ENCODE assay signal across 22 mouse cellular contexts in the genomic region with DNA sequence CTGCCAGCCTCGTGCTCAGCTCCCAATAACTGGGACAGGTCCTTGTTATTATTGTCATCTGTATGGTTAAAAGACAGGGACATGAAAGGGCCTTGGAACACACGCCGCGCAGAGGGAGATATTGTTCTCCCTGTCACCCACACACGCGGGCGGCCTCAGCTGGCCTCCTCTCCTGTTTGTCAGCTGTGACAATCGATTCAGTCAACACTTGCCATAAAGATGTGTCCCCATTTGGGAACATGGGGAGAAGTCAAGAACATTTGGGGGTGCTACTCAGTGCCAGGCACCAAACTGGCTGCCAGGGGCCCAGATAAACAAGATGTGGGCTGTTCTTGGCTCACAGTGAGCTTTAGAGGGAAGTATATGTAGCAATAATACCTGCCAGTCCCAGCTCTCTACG. TPM values are rescaled to one million over a fixed set of nuclear protein-coding genes. Genes with fewer than 3 reads are reported as not detected.
DNase-seq lines count a peak whose midpoint lies in the region; ATAC-seq and TF ChIP-seq lines count a peak whose summit lies in the region.
"Had no signal": no experiment of that assay in that cellular context is flagged by ENCODE, and none has a peak within 500 bp of the region (broad histone marks: within the 10 kb centered on the region; RNA-seq: fewer than 3 reads in every experiment).

No protein-coding gene starts in this region.

- H3K4me1 ChIP-seq in midbrain, embryonic 11.5 days (ENCODE audit: control insufficient read depth, insufficient read depth, low read length) = no peaks in the 10 kb centered on the region
- H3K4me1 ChIP-seq in midbrain, embryonic 15.5 days = no peaks in the 10 kb centered on the region
- H3K4me1 ChIP-seq in forebrain, embryonic 10.5 days = no peaks in the 10 kb centered on the region
- H3K4me1 ChIP-seq: embryonic facial prominence, embryonic 15.5 days; hindbrain, embryonic 13.5 days had no signal

- no peak overlapping the region for H3K4me3 ChIP-seq in gastrocnemius, adult 2 months
- H3K4me3 ChIP-seq in midbrain, embryonic 11.5 days (ENCODE audit: low read depth, low read length) = no peak overlapping the region
- H3K4me3 ChIP-seq in midbrain, embryonic 15.5 days = no peak overlapping the region
- H3K4me3 ChIP-seq in layer of hippocampus, adult 2 months = no peak overlapping the region
- no peak overlapping the region for H3K4me3 ChIP-seq in forebrain, embryonic 10.5 days
- H3K4me3 ChIP-seq: embryonic facial prominence, embryonic 15.5 days; hindbrain, embryonic 13.5 days; neural tube, embryonic 15.5 days had no signal

- no peaks in the 10 kb centered on the region for H3K36me3 ChIP-seq in midbrain, embryonic 11.5 days (ENCODE audit: control insufficient read depth, insufficient read depth, low read length)
- H3K36me3 ChIP-seq in midbrain, embryonic 15.5 days (replicated peaks) = no peaks in the 10 kb centered on the region; the same call in 1 of the 2 replicates
- H3K36me3 ChIP-seq in forebrain, embryonic 10.5 days (replicated peaks) = no peaks in the 10 kb centered on the region
- H3K36me3 ChIP-seq: embryonic facial prominence, embryonic 15.5 days; hindbrain, embryonic 13.5 days had no signal

- H3K4me2 ChIP-seq in midbrain, embryonic 11.5 days = no peak overlapping the region
- H3K4me2 ChIP-seq in midbrain, embryonic 15.5 days = no peak overlapping the region
- H3K4me2 ChIP-seq: embryonic facial prominence, embryonic 15.5 days; hindbrain, embryonic 13.5 days; neural tube, embryonic 15.5 days had no signal

- WGBS in midbrain, embryonic 11.5 days = 91% methylated on average over 9 of the region's 9 CpGs
- WGBS in midbrain, embryonic 15.5 days = 87% methylated on average over 9 of the region's 9 CpGs
- WGBS in forebrain, embryonic 10.5 days = 92% methylated on average over 9 of the region's 9 CpGs

- peak; percentile 12 for DNase-seq in gastrocnemius, adult 2 months
- no peak for DNase-seq in gastrocnemius, postnatal 25 days
- DNase-seq in midbrain, embryonic 11.5 days (ENCODE audit: low spot score, missing footprints) = peak; percentile 69
- peak; percentile 79 to 84 for DNase-seq in layer of hippocampus, adult 2 months (ENCODE audit: low spot score in 2 of 2)
- peak; percentile 79 to 82 for DNase-seq in layer of hippocampus, postnatal 36 days
- no peak for DNase-seq in urinary bladder, postnatal 4 days (ENCODE audit: low spot score in 2 of 2)
- no peak for DNase-seq in forebrain, embryonic 10.5 days (ENCODE audit: extremely low spot score, low spot score)
- DNase-seq: adrenal gland, postnatal 36 days; cerebellum, adult 18-20 months; heart, postnatal 36 days; kidney, adult 18-20 months; kidney, postnatal 4 days; right cerebral cortex, postnatal 14 days; thymus, postnatal 25 days had no signal

- no peak overlapping the region for H3K9ac ChIP-seq in midbrain, embryonic 11.5 days (ENCODE audit: low read length)
- H3K9ac ChIP-seq in midbrain, embryonic 15.5 days = no peak overlapping the region
- H3K9ac ChIP-seq: embryonic facial prominence, embryonic 15.5 days; hindbrain, embryonic 13.5 days; neural tube, embryonic 15.5 days had no signal

- no peak overlapping the region for H3K27ac ChIP-seq in gastrocnemius, adult 2 months
- no peak overlapping the region for H3K27ac ChIP-seq in midbrain, embryonic 11.5 days (ENCODE audit: low read depth, low read length)
- no peak overlapping the region for H3K27ac ChIP-seq in midbrain, embryonic 15.5 days
- peak overlapping the region; percentile 92 for H3K27ac ChIP-seq in layer of hippocampus, adult 2 months
- no peak overlapping the region for H3K27ac ChIP-seq in forebrain, embryonic 10.5 days
- H3K27ac ChIP-seq: embryonic facial prominence, embryonic 15.5 days; hindbrain, embryonic 13.5 days; macrophage; neural tube, embryonic 15.5 days had no signal

- TF ChIP-seq CTCF in gastrocnemius, adult 2 months (IDR thresholded peaks at IDR 0.05) = no peak
- no peak for TF ChIP-seq CTCF in layer of hippocampus, adult 2 months (conservative IDR thresholded peaks at IDR 0.05)

- intact Hi-C loops in gastrocnemius, adult 2 months (cut with DNase I) = loop anchor here (10.0 kb wide), 1 partner anchor 95 kb away; no protein-coding TSS in a partner anchor

- H3K27me3 ChIP-seq in midbrain, embryonic 11.5 days (ENCODE audit: control insufficient read depth, insufficient read depth, low read length) = no peaks in the 10 kb centered on the region
- no peaks in the 10 kb centered on the region for H3K27me3 ChIP-seq in midbrain, embryonic 15.5 days (replicated peaks)
- H3K27me3 ChIP-seq in forebrain, embryonic 10.5 days (ENCODE audit: poor library complexity, severe bottlenecking) = no peaks in the 10 kb centered on the region
- H3K27me3 ChIP-seq: embryonic facial prominence, embryonic 15.5 days; hindbrain, embryonic 13.5 days; neural tube, embryonic 15.5 days had no signal

- no peaks in the 10 kb centered on the region for H3K9me3 ChIP-seq in midbrain, embryonic 11.5 days (ENCODE audit: control insufficient read depth, low read length)
- no peaks in the 10 kb centered on the region for H3K9me3 ChIP-seq in midbrain, embryonic 15.5 days
- H3K9me3 ChIP-seq in forebrain, embryonic 10.5 days = no peaks in the 10 kb centered on the region
- H3K9me3 ChIP-seq: embryonic facial prominence, embryonic 15.5 days; hindbrain, embryonic 13.5 days; neural tube, embryonic 15.5 days had no signal

- no peak for ATAC-seq in midbrain, embryonic 11.5 days (ENCODE audit: low FRiP score)
- ATAC-seq in midbrain, embryonic 15.5 days (replicated peaks) = no peak
- ATAC-seq: forebrain, embryonic 16.5 days; lung, postnatal 0 days; Patski had no signal

RNA-seq across cellular contexts. Expression of gene Fam83d, which starts 18.5 kb away (rescaled TPM):
- total RNA-seq in gastrocnemius, adult 2 months (2021) = 1 to 10 TPM in 1 of 2 experiments, under 1 TPM in 1; 0.95 to 1.4 TPM
- 1 to 10 TPM; 1.2 to 2.3 TPM for total RNA-seq in gastrocnemius, postnatal 25 days (2021)
- 48.5 and 48.8 TPM in 2 replicates for polyA plus RNA-seq in midbrain, embryonic 11.5 days (2014; fragmentation: Nextera tagmentation; extraction: Ambion mirVana)
- polyA plus RNA-seq in midbrain, embryonic 15.5 days (2015; fragmentation: Nextera tagmentation; extraction: Ambion mirVana) = 6.0 and 7.3 TPM in 2 replicates
- 1 to 10 TPM; 4.7 to 6.0 TPM for total RNA-seq in layer of hippocampus, adult 2 months (2021)
- total RNA-seq in layer of hippocampus, postnatal 36 days (2021) = 1 to 10 TPM; 4.4 to 5.4 TPM
- polyA plus RNA-seq in forebrain, embryonic 10.5 days (2016; fragmentation: Nextera tagmentation; extraction: Ambion mirVana) = 49.1 and 49.8 TPM in 2 replicates

RNA-seq across cellular contexts. Expression of gene Dhx35, which starts 45.2 kb away (rescaled TPM):
- total RNA-seq in gastrocnemius, adult 2 months (2021) = 10 to 100 TPM; 10.4 to 11.4 TPM
- 1 to 10 TPM; 7.9 to 8.0 TPM for total RNA-seq in gastrocnemius, postnatal 25 days (2021)
- polyA plus RNA-seq in midbrain, embryonic 11.5 days (2014; fragmentation: Nextera tagmentation; extraction: Ambion mirVana) = 16.1 and 18.3 TPM in 2 replicates
- 14.3 and 14.6 TPM in 2 replicates for polyA plus RNA-seq in midbrain, embryonic 15.5 days (2015; fragmentation: Nextera tagmentation; extraction: Ambion mirVana)
- 10 to 100 TPM; 17.2 to 19.3 TPM for total RNA-seq in layer of hippocampus, adult 2 months (2021)
- 10 to 100 TPM; 14.6 to 21.0 TPM for total RNA-seq in layer of hippocampus, postnatal 36 days (2021)
- 19.2 and 19.6 TPM in 2 replicates for polyA plus RNA-seq in forebrain, embryonic 10.5 days (2016; fragmentation: Nextera tagmentation; extraction: Ambion mirVana)

Comparison
In these comparisons a context has a peak if more than half of its experiments do, and no peak if none do; other contexts are left out.
1. DNase-seq: peak in gastrocnemius, adult 2 months (single experiment), midbrain, embryonic 11.5 days (single experiment), layer of hippocampus, adult 2 months (2 of 2) and layer of hippocampus, postnatal 36 days (2 of 2); none in gastrocnemius, postnatal 25 days (single experiment), urinary bladder, postnatal 4 days (0 of 2) and forebrain, embryonic 10.5 days (single experiment).